Mouse (Mus musculus): ENCODE measurements at regions not wholly inside any gene's neighbourhood (a gene's known extent, or its start where the extent isn't known, plus 50 kb on each side); places are given as distances from the start of the nearest gene placed in this dataset.

- peak in 1 of 2 experiments; percentile 35 for DNase-seq (ENCODE audit: low spot score in 2 of 2)
Observed at GRCm38 (mm10) chr10:119055199-119055785, 184.6 kb downstream of the Cand1 start.

- DNase-seq (ENCODE audit: low spot score in 2 of 2) = no peak
Observed at GRCm38 (mm10) chr10:119054191-119055175, 184.5 kb upstream of the Dyrk2 start.

- no peak for DNase-seq (ENCODE audit: low spot score in 2 of 2)
Observed at GRCm38 (mm10) chr10:119052441-119053041, 182.5 kb upstream of the Dyrk2 start.

- DNase-seq (ENCODE audit: low spot score in 2 of 2) = no peak
Observed at GRCm38 (mm10) chr10:119051598-119051997, 181.6 kb upstream of the Dyrk2 start.

GRCm38 (mm10) chr10:119050017-119050685 is 180.1 kb upstream of the Dyrk2 start:
- DNase-seq (ENCODE audit: low spot score in 2 of 2) = peak in 1 of 2 experiments; percentile 44

GRCm38 (mm10) chr10:119048643-119049420 is 178.8 kb upstream of the Dyrk2 start:
- no peak for DNase-seq (ENCODE audit: low spot score in 2 of 2)

GRCm38 (mm10) chr10:119045059-119045458 is 175.1 kb upstream of the Dyrk2 start:
- DNase-seq (ENCODE audit: low spot score in 2 of 2) = no peak

GRCm38 (mm10) chr10:119043069-119043468 is 173.1 kb upstream of the Dyrk2 start:
- DNase-seq (ENCODE audit: low spot score in 2 of 2) = no peak

- DNase-seq (ENCODE audit: low spot score in 2 of 2) = no peak
Observed at GRCm38 (mm10) chr10:119040205-119040604, 170.2 kb upstream of the Dyrk2 start.

GRCm38 (mm10) chr10:119039732-119040131 is 169.7 kb upstream of the Dyrk2 start:
- DNase-seq (ENCODE audit: low spot score in 2 of 2) = no peak

- DNase-seq (ENCODE audit: low spot score in 2 of 2) = no peak
Observed at GRCm38 (mm10) chr10:119038991-119039390, 169.0 kb upstream of the Dyrk2 start.

- DNase-seq (ENCODE audit: low spot score in 2 of 2) = no peak
Observed at GRCm38 (mm10) chr10:119037781-119038180, 167.8 kb upstream of the Dyrk2 start.

- no peak for DNase-seq (ENCODE audit: low spot score in 2 of 2)
Observed at GRCm38 (mm10) chr10:119035863-119036262, 165.9 kb upstream of the Dyrk2 start.

GRCm38 (mm10) chr10:119034396-119034795 is 164.4 kb upstream of the Dyrk2 start:
- DNase-seq (ENCODE audit: low spot score in 2 of 2) = no peak

GRCm38 (mm10) chr10:119031282-119032275 is 161.6 kb upstream of the Dyrk2 start:
- DNase-seq (ENCODE audit: low spot score in 2 of 2) = peak in 1 of 2 experiments; percentile 32

GRCm38 (mm10) chr10:119028480-119029137 is 158.6 kb upstream of the Dyrk2 start:
- no peak for DNase-seq (ENCODE audit: low spot score in 2 of 2)

- DNase-seq (ENCODE audit: low spot score in 2 of 2) = no peak
Observed at GRCm38 (mm10) chr10:119027241-119027901, 157.4 kb upstream of the Dyrk2 start.

- no peak for DNase-seq (ENCODE audit: low spot score in 2 of 2)
Observed at GRCm38 (mm10) chr10:119026291-119026690, 156.3 kb upstream of the Dyrk2 start.

GRCm38 (mm10) chr10:119024425-119024824 is 154.4 kb upstream of the Dyrk2 start:
- DNase-seq (ENCODE audit: low spot score in 2 of 2) = no peak
